28 mouse cellular contexts compared by ENCODE assay signal in genomic region chr4:47049216-47049615, GRCm38 (mm10). TPM values are rescaled to one million over a fixed set of nuclear protein-coding genes. Genes with fewer than 3 reads are reported as not detected.
DNase-seq lines count a peak whose midpoint lies in the region; ATAC-seq lines count a peak whose summit lies in the region.
"Had no signal": no experiment of that assay in that cellular context is flagged by ENCODE, and none has a peak within 500 bp of the region (broad histone marks: within the 10 kb centered on the region; RNA-seq: fewer than 3 reads in every experiment).

No protein-coding gene starts in this region.

- no peaks in the 10 kb centered on the region for H3K9me3 ChIP-seq in kidney, embryonic 16.5 days (ENCODE audit: low read length)
- H3K9me3 ChIP-seq in midbrain, embryonic 11.5 days (ENCODE audit: control insufficient read depth, low read length): no peaks in the 10 kb centered on the region
- H3K9me3 ChIP-seq in midbrain, embryonic 13.5 days: no peaks in the 10 kb centered on the region
- H3K9me3 ChIP-seq in heart, embryonic 11.5 days (replicated peaks; ENCODE audit: control insufficient read depth, low read length): no peaks in the 10 kb centered on the region
- H3K9me3 ChIP-seq: embryonic facial prominence, embryonic 13.5 days; heart, embryonic 10.5 days; liver, embryonic 13.5 days; neural tube, embryonic 12.5 days had no signal

- H3K9ac ChIP-seq in kidney, embryonic 16.5 days (replicated peaks; ENCODE audit: low read length): no peak overlapping the region
- no peak overlapping the region for H3K9ac ChIP-seq in midbrain, embryonic 11.5 days (ENCODE audit: low read length)
- no peak overlapping the region for H3K9ac ChIP-seq in midbrain, embryonic 13.5 days (replicated peaks)
- H3K9ac ChIP-seq in heart, embryonic 11.5 days (ENCODE audit: low read depth, low read length): no peak overlapping the region
- H3K9ac ChIP-seq: embryonic facial prominence, embryonic 13.5 days; forebrain, postnatal 0 days; hindbrain, embryonic 14.5 days; liver, embryonic 13.5 days; neural tube, embryonic 12.5 days had no signal

- no peak overlapping the region for H3K27ac ChIP-seq in kidney, embryonic 16.5 days (ENCODE audit: low read length)
- no peak overlapping the region for H3K27ac ChIP-seq in midbrain, embryonic 11.5 days (ENCODE audit: low read depth, low read length)
- no peak overlapping the region for H3K27ac ChIP-seq in midbrain, embryonic 13.5 days
- H3K27ac ChIP-seq in heart, embryonic 11.5 days (ENCODE audit: low read depth, low read length): no peak overlapping the region
- H3K27ac ChIP-seq: embryonic facial prominence, embryonic 13.5 days; heart, embryonic 10.5 days; hindbrain, embryonic 14.5 days; layer of hippocampus, adult 2 months; liver, embryonic 13.5 days; neural tube, embryonic 12.5 days; stomach, postnatal 0 days had no signal

- H3K4me3 ChIP-seq in kidney, embryonic 16.5 days (ENCODE audit: low read length): no peak overlapping the region
- H3K4me3 ChIP-seq in midbrain, embryonic 11.5 days (ENCODE audit: low read depth, low read length): no peak overlapping the region
- H3K4me3 ChIP-seq in midbrain, embryonic 13.5 days (replicated peaks): no peak overlapping the region
- no peak overlapping the region for H3K4me3 ChIP-seq in heart, embryonic 11.5 days (ENCODE audit: low read depth, low read length)
- H3K4me3 ChIP-seq: embryonic facial prominence, embryonic 13.5 days; heart, embryonic 10.5 days; layer of hippocampus, adult 2 months; liver, embryonic 13.5 days; neural tube, embryonic 12.5 days had no signal

- no peaks in the 10 kb centered on the region for H3K27me3 ChIP-seq in kidney, embryonic 16.5 days (ENCODE audit: insufficient read depth, low read length)
- H3K27me3 ChIP-seq in midbrain, embryonic 11.5 days (ENCODE audit: control insufficient read depth, insufficient read depth, low read length): no peaks in the 10 kb centered on the region
- H3K27me3 ChIP-seq in midbrain, embryonic 13.5 days: no peaks in the 10 kb centered on the region; the same call in 1 of the 2 replicates
- H3K27me3 ChIP-seq in heart, embryonic 11.5 days (ENCODE audit: control insufficient read depth, insufficient read depth, low read length): peaks cover 7% of the 10 kb centered on the region
- H3K27me3 ChIP-seq: embryonic facial prominence, embryonic 13.5 days; neural tube, embryonic 12.5 days; Patski had no signal

- peak; percentile 7 for DNase-seq in adrenal gland, postnatal 14 days
- DNase-seq in adrenal gland, postnatal 4 days (ENCODE audit: low spot score in 2 of 2): no peak
- peak; percentile 41 for DNase-seq in kidney, adult 11 months
- DNase-seq in midbrain, embryonic 11.5 days (ENCODE audit: low spot score, missing footprints): peak; percentile 44
- DNase-seq in kidney, postnatal 25 days: peak; percentile 51 to 70
- DNase-seq: adrenal gland, postnatal 36 days; forebrain, postnatal 0 days; heart, postnatal 36 days; liver, embryonic 13.5 days; lung, adult 2 months; lung, postnatal 10 days; right cerebral cortex, postnatal 4 days; thymus, adult 18-20 months; thymus, postnatal 25 days had no signal

- H3K4me1 ChIP-seq in kidney, embryonic 16.5 days (ENCODE audit: insufficient read depth, low read length): peaks cover 30% of the 10 kb centered on the region
- peaks cover 9% of the 10 kb centered on the region for H3K4me1 ChIP-seq in midbrain, embryonic 11.5 days (ENCODE audit: control insufficient read depth, insufficient read depth, low read length)
- peaks cover 9% of the 10 kb centered on the region for H3K4me1 ChIP-seq in midbrain, embryonic 13.5 days (replicated peaks)
- peaks cover 11% of the 10 kb centered on the region for H3K4me1 ChIP-seq in heart, embryonic 11.5 days (ENCODE audit: control insufficient read depth, insufficient read depth, low read length)
- H3K4me1 ChIP-seq: liver, embryonic 13.5 days had no signal

- H3K4me2 ChIP-seq in kidney, embryonic 16.5 days (replicated peaks; ENCODE audit: low read depth, low read length): no peak overlapping the region
- H3K4me2 ChIP-seq in midbrain, embryonic 11.5 days: no peak overlapping the region
- no peak overlapping the region for H3K4me2 ChIP-seq in midbrain, embryonic 13.5 days (replicated peaks)
- H3K4me2 ChIP-seq in heart, embryonic 11.5 days: no peak overlapping the region
- H3K4me2 ChIP-seq: embryonic facial prominence, embryonic 13.5 days; hindbrain, embryonic 14.5 days; liver, embryonic 13.5 days; neural tube, embryonic 12.5 days had no signal

- no peak for ATAC-seq in kidney, embryonic 16.5 days (ENCODE audit: low FRiP score, low TSS enrichment)
- no peak for ATAC-seq in midbrain, embryonic 11.5 days (ENCODE audit: low FRiP score)
- no peak for ATAC-seq in midbrain, embryonic 13.5 days
- no peak for ATAC-seq in heart, embryonic 11.5 days (replicated peaks; ENCODE audit: insufficient number of reproducible peaks, low FRiP score, low TSS enrichment)
- ATAC-seq: forebrain, postnatal 0 days; midbrain, embryonic 16.5 days had no signal

- H3K36me3 ChIP-seq in kidney, embryonic 16.5 days (ENCODE audit: insufficient read depth, low read length): no peaks in the 10 kb centered on the region
- H3K36me3 ChIP-seq in midbrain, embryonic 11.5 days (ENCODE audit: control insufficient read depth, insufficient read depth, low read length): no peaks in the 10 kb centered on the region
- no peaks in the 10 kb centered on the region for H3K36me3 ChIP-seq in midbrain, embryonic 13.5 days
- no peaks in the 10 kb centered on the region for H3K36me3 ChIP-seq in heart, embryonic 11.5 days (ENCODE audit: control insufficient read depth, insufficient read depth, low read length)
- H3K36me3 ChIP-seq: heart, embryonic 10.5 days; liver, embryonic 13.5 days; neural tube, embryonic 12.5 days had no signal

- WGBS in kidney, embryonic 16.5 days: 92% methylated on average over 16 of the region's 16 CpGs
- WGBS in midbrain, embryonic 11.5 days: 96% methylated on average over 16 of the region's 16 CpGs
- 93% methylated on average over 16 of the region's 16 CpGs for WGBS in midbrain, embryonic 13.5 days
- 86% methylated on average over 16 of the region's 16 CpGs for WGBS in heart, embryonic 11.5 days (ENCODE audit: insufficient replicate concordance)

RNA-seq across cellular contexts. Expression of gene Anks6, which starts 8.0 kb away (rescaled TPM):
- total RNA-seq in adrenal gland, postnatal 14 days (2021): 4.0 and 5.6 TPM in 2 replicates
- total RNA-seq in adrenal gland, postnatal 4 days (2021): 10 to 100 TPM; 10.6 to 13.1 TPM
- polyA plus RNA-seq in kidney, embryonic 16.5 days (2015; fragmentation: Nextera tagmentation; extraction: Ambion mirVana): 6.3 and 7.1 TPM in 2 replicates
- polyA plus RNA-seq in midbrain, embryonic 11.5 days (2014; fragmentation: Nextera tagmentation; extraction: Ambion mirVana): 2.0 and 3.2 TPM in 2 replicates
- polyA plus RNA-seq in midbrain, embryonic 13.5 days (2015; fragmentation: Nextera tagmentation; extraction: Ambion mirVana): 3.9 and 4.4 TPM in 2 replicates
- polyA plus RNA-seq in heart, embryonic 11.5 days (2014; fragmentation: Nextera tagmentation; extraction: Ambion mirVana): 1.4 TPM in 2 replicates
- total RNA-seq: granulocyte monocyte progenitor cell, adult 5-6 weeks; MEL had no signal

RNA-seq across cellular contexts. Expression of gene Galnt12, which starts 42.5 kb away (rescaled TPM):
- 0.74 and 1.7 TPM in 2 replicates for total RNA-seq in adrenal gland, postnatal 14 days (2021)
- total RNA-seq in adrenal gland, postnatal 4 days (2021): 1 to 10 TPM; 2.1 to 4.0 TPM
- polyA plus RNA-seq in kidney, embryonic 16.5 days (2015; fragmentation: Nextera tagmentation; extraction: Ambion mirVana): 10.1 and 10.7 TPM in 2 replicates
- polyA plus RNA-seq in midbrain, embryonic 11.5 days (2014; fragmentation: Nextera tagmentation; extraction: Ambion mirVana): 4.6 and 6.1 TPM in 2 replicates
- 2.7 and 5.6 TPM in 2 replicates for polyA plus RNA-seq in midbrain, embryonic 13.5 days (2015; fragmentation: Nextera tagmentation; extraction: Ambion mirVana)
- 0.89 and 1.5 TPM in 2 replicates for polyA plus RNA-seq in heart, embryonic 11.5 days (2014; fragmentation: Nextera tagmentation; extraction: Ambion mirVana)
- total RNA-seq: MEL had no signal

RNA-seq across cellular contexts. Expression of gene Gabbr2, which starts 57.5 kb away (rescaled TPM):
- total RNA-seq in adrenal gland, postnatal 14 days (2021): 0.71 and 0.74 TPM in 2 replicates
- 1 to 10 TPM; 1.2 to 1.6 TPM for total RNA-seq in adrenal gland, postnatal 4 days (2021)
- polyA plus RNA-seq in kidney, embryonic 16.5 days (2015; fragmentation: Nextera tagmentation; extraction: Ambion mirVana): 0.11 and 0.13 TPM in 2 replicates
- 0.38 and 0.39 TPM in 2 replicates for polyA plus RNA-seq in midbrain, embryonic 11.5 days (2014; fragmentation: Nextera tagmentation; extraction: Ambion mirVana)
- polyA plus RNA-seq in midbrain, embryonic 13.5 days (2015; fragmentation: Nextera tagmentation; extraction: Ambion mirVana): 3.0 and 3.8 TPM in 2 replicates
- 0.04 and 0.13 TPM in 2 replicates for polyA plus RNA-seq in heart, embryonic 11.5 days (2014; fragmentation: Nextera tagmentation; extraction: Ambion mirVana)
- total RNA-seq: granulocyte monocyte progenitor cell, adult 5-6 weeks; heart, postnatal 36 days; MEL had no signal
- polyA plus RNA-seq: lung, adult 2 months; Patski; spleen, adult 2 months had no signal

Comparison
In these comparisons a context has a peak if more than half of its experiments do, and no peak if none do; other contexts are left out.
1. DNase-seq: peak in adrenal gland, postnatal 14 days (single experiment), kidney, adult 11 months (single experiment), midbrain, embryonic 11.5 days (single experiment) and kidney, postnatal 25 days (2 of 2); none in adrenal gland, postnatal 4 days (0 of 2).